In the genomic region with DNA sequence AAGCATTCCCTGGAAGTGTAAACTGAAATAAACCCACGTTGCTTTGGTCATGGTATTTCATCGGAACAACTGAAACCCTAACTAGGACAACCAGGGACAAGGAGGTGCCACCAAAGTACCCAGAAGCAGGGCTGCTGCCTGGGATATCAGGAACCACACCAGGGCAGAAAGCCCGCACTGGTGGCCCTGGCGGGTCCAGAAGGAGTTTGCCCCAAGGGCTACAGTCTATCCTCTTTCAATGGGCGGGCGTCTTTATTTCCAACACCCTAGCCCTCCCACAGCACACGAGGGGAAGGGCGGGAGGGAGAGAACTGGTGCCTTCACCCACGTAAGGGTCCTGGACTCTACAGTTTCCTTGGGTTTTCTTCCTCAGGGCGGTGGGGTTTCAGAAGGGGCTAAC, we compare ENCODE assay signal across 13 mouse cellular contexts. TPM values are rescaled to one million over a fixed set of nuclear protein-coding genes. Genes with fewer than 3 reads are reported as not detected.
DNase-seq lines count a peak whose midpoint lies in the region; ATAC-seq lines count a peak whose summit lies in the region.
"Had no signal": no experiment of that assay in that cellular context is flagged by ENCODE, and none has a peak within 500 bp of the region (broad histone marks: within the 10 kb centered on the region; RNA-seq: fewer than 3 reads in every experiment).

No protein-coding gene starts in this region.

- ATAC-seq in kidney, embryonic 16.5 days (ENCODE audit: low FRiP score, low TSS enrichment) = no peak
- no peak for ATAC-seq in embryonic facial prominence, embryonic 12.5 days (ENCODE audit: insufficient number of reproducible peaks, insufficient read depth, low FRiP score, low TSS enrichment)
- no peak for ATAC-seq in limb, embryonic 12.5 days (ENCODE audit: insufficient number of reproducible peaks, insufficient read depth, low FRiP score, low TSS enrichment, low read depth)

- H3K4me1 ChIP-seq in heart, embryonic 10.5 days = peaks cover 57% of the 10 kb centered on the region
- H3K4me1 ChIP-seq in kidney, embryonic 16.5 days (ENCODE audit: insufficient read depth, low read length) = peaks cover 31% of the 10 kb centered on the region
- peaks cover 42% of the 10 kb centered on the region for H3K4me1 ChIP-seq in embryonic facial prominence, embryonic 12.5 days
- H3K4me1 ChIP-seq in limb, embryonic 12.5 days (replicated peaks) = peaks cover 44% of the 10 kb centered on the region

- peak overlapping the region; percentile 48; the same call in 1 of the 2 replicates for H3K27ac ChIP-seq in heart, embryonic 10.5 days
- peak overlapping the region; percentile 73; the same call in 1 of the 2 replicates for H3K27ac ChIP-seq in kidney, embryonic 16.5 days (ENCODE audit: low read length)
- H3K27ac ChIP-seq in embryonic facial prominence, embryonic 12.5 days = peak overlapping the region; percentile 70; the same call in 1 of the 2 replicates
- peak overlapping the region; percentile 79 for H3K27ac ChIP-seq in limb, embryonic 12.5 days

- H3K4me2 ChIP-seq in kidney, embryonic 16.5 days (replicated peaks; ENCODE audit: low read depth, low read length) = peak overlapping the region; percentile 8; the same call in 1 of the 2 replicates
- 0 out of 2 replicates have a peak overlapping the region, but pooled peaks have one; percentile 23 for H3K4me2 ChIP-seq in embryonic facial prominence, embryonic 12.5 days (replicated peaks)
- peak overlapping the region; percentile 34 for H3K4me2 ChIP-seq in limb, embryonic 12.5 days

- H3K9ac ChIP-seq in kidney, embryonic 16.5 days (replicated peaks; ENCODE audit: low read length) = no peak overlapping the region
- H3K9ac ChIP-seq in embryonic facial prominence, embryonic 12.5 days = no peak overlapping the region
- H3K9ac ChIP-seq in limb, embryonic 12.5 days (replicated peaks) = no peak overlapping the region

- no peaks in the 10 kb centered on the region for H3K27me3 ChIP-seq in heart, embryonic 10.5 days (ENCODE audit: insufficient read depth, poor library complexity, severe bottlenecking)
- H3K27me3 ChIP-seq in kidney, embryonic 16.5 days (ENCODE audit: insufficient read depth, low read length) = no peaks in the 10 kb centered on the region
- H3K27me3 ChIP-seq in embryonic facial prominence, embryonic 12.5 days = no peaks in the 10 kb centered on the region
- no peaks in the 10 kb centered on the region for H3K27me3 ChIP-seq in limb, embryonic 12.5 days

- H3K9me3 ChIP-seq in heart, embryonic 10.5 days = no peaks in the 10 kb centered on the region
- H3K9me3 ChIP-seq in kidney, embryonic 16.5 days (ENCODE audit: low read length) = no peaks in the 10 kb centered on the region
- H3K9me3 ChIP-seq in embryonic facial prominence, embryonic 12.5 days = no peaks in the 10 kb centered on the region
- H3K9me3 ChIP-seq in limb, embryonic 12.5 days = no peaks in the 10 kb centered on the region

- H3K4me3 ChIP-seq in heart, embryonic 10.5 days = no peak overlapping the region
- no peak overlapping the region for H3K4me3 ChIP-seq in kidney, embryonic 16.5 days (ENCODE audit: low read length)
- no peak overlapping the region for H3K4me3 ChIP-seq in embryonic facial prominence, embryonic 12.5 days
- H3K4me3 ChIP-seq in limb, embryonic 12.5 days (replicated peaks) = no peak overlapping the region

- H3K36me3 ChIP-seq in heart, embryonic 10.5 days = peaks cover 18% of the 10 kb centered on the region
- peaks cover 5% of the 10 kb centered on the region; the same call in 1 of the 2 replicates for H3K36me3 ChIP-seq in kidney, embryonic 16.5 days (ENCODE audit: insufficient read depth, low read length)
- H3K36me3 ChIP-seq in embryonic facial prominence, embryonic 12.5 days = peaks cover 3% of the 10 kb centered on the region; the same call in 1 of the 2 replicates
- peaks cover 9% of the 10 kb centered on the region for H3K36me3 ChIP-seq in limb, embryonic 12.5 days

- 70% methylated on average over 10 of the region's 10 CpGs for WGBS in heart, embryonic 10.5 days
- 60% methylated on average over 10 of the region's 10 CpGs for WGBS in kidney, embryonic 16.5 days
- whole genome bisulfite sequencing in embryonic facial prominence, embryonic 12.5 days = 64% methylated on average over 10 of the region's 10 CpGs
- 60% methylated on average over 10 of the region's 10 CpGs for WGBS in limb, embryonic 12.5 days

- no peak for DNase-seq in heart, embryonic 10.5 days (ENCODE audit: low spot score)
- DNase-seq in heart, adult 18-20 months = no peak
- no peak for DNase-seq in kidney, adult 9 months
- DNase-seq in adrenal gland, postnatal 10 days = no peak
- DNase-seq in testis, postnatal 14 days (ENCODE audit: low spot score) = no peak
- DNase-seq: lung, postnatal 4 days; thymus, postnatal 25 days had no signal

RNA-seq across cellular contexts. Expression of a gene that starts 10.1 kb away (rescaled TPM):
- polyA plus RNA-seq in heart, embryonic 10.5 days (2016; fragmentation: Nextera tagmentation; extraction: Ambion mirVana) = 57.1 and 62.9 TPM in 2 replicates
- total RNA-seq in heart, adult 18-20 months (2021) = 10 to 100 TPM; 41.7 to 45.5 TPM
- 46.8 and 50.9 TPM in 2 replicates for polyA plus RNA-seq in kidney, embryonic 16.5 days (2015; fragmentation: Nextera tagmentation; extraction: Ambion mirVana)
- polyA plus RNA-seq in embryonic facial prominence, embryonic 12.5 days (2016; fragmentation: Nextera tagmentation; extraction: Ambion mirVana) = 66.9 and 67.5 TPM in 2 replicates
- 55.1 and 67.3 TPM in 2 replicates for polyA plus RNA-seq in limb, embryonic 12.5 days (2016; fragmentation: Nextera tagmentation; extraction: Ambion mirVana)
- total RNA-seq in adrenal gland, postnatal 10 days (2021) = 10 to 100 TPM; 73.0 to 80.0 TPM

RNA-seq across cellular contexts. Expression of a gene that starts 38.4 kb away (rescaled TPM):
- polyA plus RNA-seq in heart, embryonic 10.5 days (2016; fragmentation: Nextera tagmentation; extraction: Ambion mirVana) = 0.67 and 1.3 TPM in 2 replicates
- total RNA-seq in heart, adult 18-20 months (2021) = 10 to 100 TPM; 63.9 to 85.7 TPM
- 1.3 TPM in 2 replicates for polyA plus RNA-seq in kidney, embryonic 16.5 days (2015; fragmentation: Nextera tagmentation; extraction: Ambion mirVana)
- 0.32 TPM in 1 of 2 replicates, not detected in the other for polyA plus RNA-seq in embryonic facial prominence, embryonic 12.5 days (2016; fragmentation: Nextera tagmentation; extraction: Ambion mirVana)
- polyA plus RNA-seq in limb, embryonic 12.5 days (2016; fragmentation: Nextera tagmentation; extraction: Ambion mirVana) = not detected in 2 replicates
- 100 to 1,000 TPM in 1 of 2 experiments, 10 to 100 TPM in 1; 56.2 to 118 TPM for total RNA-seq in adrenal gland, postnatal 10 days (2021)
- total RNA-seq: hematopoietic stem cell, adult 5-6 weeks; layer of hippocampus, adult 8-10 months; monocyte, adult 5-6 weeks had no signal
